27 mouse cellular contexts compared by ENCODE assay signal in the genomic region with DNA sequence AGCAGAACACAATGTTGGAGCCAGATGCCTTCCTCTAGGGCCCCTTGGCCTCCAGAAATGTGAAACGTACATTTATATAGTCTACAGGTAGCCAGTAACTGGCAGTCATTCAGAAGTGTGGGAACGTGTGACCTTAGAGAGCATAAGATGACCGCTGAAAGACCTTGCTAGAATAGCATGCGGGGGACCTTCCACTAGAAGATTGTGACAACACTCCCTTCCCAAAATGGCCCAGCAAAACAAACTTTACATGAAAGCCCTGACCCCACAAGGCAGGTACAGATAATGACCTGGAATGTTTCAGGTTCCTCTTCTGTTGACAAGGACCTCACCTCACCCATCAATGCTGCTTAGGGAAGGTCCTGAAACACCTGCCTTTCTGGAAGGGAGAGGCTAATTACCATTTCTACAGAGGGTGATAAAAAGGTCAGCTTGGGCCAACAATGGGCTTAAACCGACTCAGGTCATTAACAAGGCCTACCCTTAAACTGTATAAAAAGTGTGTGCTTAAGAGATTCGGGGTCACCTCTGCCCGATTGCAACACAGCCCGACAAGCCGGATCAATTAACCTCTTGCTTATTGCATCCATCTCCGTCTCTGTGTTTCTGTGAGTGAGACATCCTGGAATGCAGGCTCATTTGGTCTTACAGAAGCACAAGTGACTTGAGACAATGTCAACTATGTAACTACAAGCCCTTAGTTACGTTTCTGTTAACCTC. TPM values are rescaled to one million over a fixed set of nuclear protein-coding genes. Genes with fewer than 3 reads are reported as not detected.
DNase-seq lines count a peak whose midpoint lies in the region; ATAC-seq lines count a peak whose summit lies in the region.
"Had no signal": no experiment of that assay in that cellular context is flagged by ENCODE, and none has a peak within 500 bp of the region (broad histone marks: within the 10 kb centered on the region; RNA-seq: fewer than 3 reads in every experiment).

TSS of gene Gm4756 (minus strand) at position 51 of the 720 bp plus-strand sequence.

- H3K9me3 ChIP-seq in intestine, embryonic 14.5 days (ENCODE audit: control insufficient read depth, low read length), result no peaks in the 10 kb centered on the region
- no peaks in the 10 kb centered on the region for H3K9me3 ChIP-seq in intestine, embryonic 16.5 days (ENCODE audit: control insufficient read depth, low read length)
- H3K9me3 ChIP-seq in liver, embryonic 15.5 days (replicated peaks), result no peaks in the 10 kb centered on the region
- no peaks in the 10 kb centered on the region for H3K9me3 ChIP-seq in liver, embryonic 11.5 days (ENCODE audit: control insufficient read depth, low read length)
- H3K9me3 ChIP-seq: embryonic facial prominence, embryonic 10.5 days; forebrain, embryonic 13.5 days; hindbrain, embryonic 12.5 days had no signal

- no peak within 1 kb of the TSS for H3K4me3 ChIP-seq in intestine, embryonic 14.5 days (ENCODE audit: low read depth, low read length)
- no peak within 1 kb of the TSS for H3K4me3 ChIP-seq in intestine, embryonic 16.5 days (ENCODE audit: low read length)
- H3K4me3 ChIP-seq in liver, embryonic 15.5 days (replicated peaks), result no peak within 1 kb of the TSS
- H3K4me3 ChIP-seq in liver, embryonic 11.5 days (ENCODE audit: low read depth, low read length), result no peak within 1 kb of the TSS
- H3K4me3 ChIP-seq: embryonic facial prominence, embryonic 10.5 days; forebrain, embryonic 13.5 days; gastrocnemius, adult 2 months; heart, embryonic 13.5 days; hindbrain, embryonic 12.5 days had no signal

- no peak for ATAC-seq in intestine, embryonic 14.5 days (replicated peaks; ENCODE audit: low FRiP score, low TSS enrichment, low read depth)
- no peak for ATAC-seq in intestine, embryonic 16.5 days
- ATAC-seq in liver, embryonic 15.5 days (ENCODE audit: insufficient read depth), result peak; percentile 15; the same call in 1 of the 2 replicates
- ATAC-seq in liver, embryonic 11.5 days (replicated peaks; ENCODE audit: low FRiP score), result no peak
- ATAC-seq: forebrain, embryonic 13.5 days; forebrain, postnatal 0 days; hindbrain, embryonic 16.5 days; inflammation-experienced regulatory T-cells, adult 6 months; Patski had no signal

- 77% methylated on average over 11 of the region's 11 CpGs for WGBS in intestine, embryonic 14.5 days
- 72% methylated on average over 11 of the region's 11 CpGs for WGBS in intestine, embryonic 16.5 days
- 65% methylated on average over 11 of the region's 11 CpGs for WGBS in liver, embryonic 15.5 days (ENCODE audit: insufficient replicate concordance)
- 78% methylated on average over 11 of the region's 11 CpGs for WGBS in liver, embryonic 11.5 days

- no peaks in the 10 kb centered on the region for H3K36me3 ChIP-seq in intestine, embryonic 14.5 days (ENCODE audit: control insufficient read depth, insufficient read depth, low read length)
- peaks cover 4% of the 10 kb centered on the region; the same call in 1 of the 2 replicates for H3K36me3 ChIP-seq in intestine, embryonic 16.5 days (ENCODE audit: control insufficient read depth, insufficient read depth, low read length)
- no peaks in the 10 kb centered on the region; the same call in 1 of the 2 replicates for H3K36me3 ChIP-seq in liver, embryonic 15.5 days (replicated peaks)
- no peaks in the 10 kb centered on the region for H3K36me3 ChIP-seq in liver, embryonic 11.5 days (ENCODE audit: control insufficient read depth, insufficient read depth, low read length)
- H3K36me3 ChIP-seq: embryonic facial prominence, embryonic 10.5 days; hindbrain, embryonic 12.5 days had no signal

- H3K4me1 ChIP-seq in intestine, embryonic 14.5 days (replicated peaks; ENCODE audit: control insufficient read depth, insufficient read depth, low read length), result no peaks in the 10 kb centered on the region
- no peaks in the 10 kb centered on the region for H3K4me1 ChIP-seq in intestine, embryonic 16.5 days (ENCODE audit: control insufficient read depth, insufficient read depth, low read length)
- 0 out of 2 replicates have a peak, but pooled peaks cover 3% of the 10 kb centered on the region for H3K4me1 ChIP-seq in liver, embryonic 15.5 days (replicated peaks)
- H3K4me1 ChIP-seq in liver, embryonic 11.5 days (replicated peaks; ENCODE audit: control insufficient read depth, insufficient read depth, low read length), result no peaks in the 10 kb centered on the region
- H3K4me1 ChIP-seq: embryonic facial prominence, embryonic 10.5 days; forebrain, embryonic 13.5 days; heart, embryonic 13.5 days; hindbrain, embryonic 12.5 days had no signal

- peak; percentile 23 for DNase-seq in intestine, embryonic 14.5 days (ENCODE audit: low spot score)
- DNase-seq in liver, embryonic 11.5 days (ENCODE audit: low spot score), result no peak
- peak; percentile 83 for DNase-seq in ZHBTc4 (ENCODE audit: low read depth, low spot score)
- DNase-seq in adrenal gland, adult 18-20 months (ENCODE audit: low spot score in 2 of 2), result no peak
- DNase-seq in frontal cortex, postnatal 10 days (ENCODE audit: low spot score in 2 of 2), result no peak
- no peak for DNase-seq in adrenal gland, adult 2 months
- DNase-seq: adrenal gland, postnatal 25 days; cerebellum, adult 2 months; cerebellum, postnatal 10 days; forebrain, postnatal 0 days; gastrocnemius, adult 2 months; gastrocnemius, postnatal 25 days; heart, postnatal 4 days had no signal

- no peaks in the 10 kb centered on the region for H3K27me3 ChIP-seq in intestine, embryonic 14.5 days (replicated peaks; ENCODE audit: control insufficient read depth, insufficient read depth, low read length)
- no peaks in the 10 kb centered on the region for H3K27me3 ChIP-seq in intestine, embryonic 16.5 days (replicated peaks; ENCODE audit: control insufficient read depth, insufficient read depth, low read length)
- no peaks in the 10 kb centered on the region for H3K27me3 ChIP-seq in liver, embryonic 15.5 days
- H3K27me3 ChIP-seq in liver, embryonic 11.5 days (replicated peaks; ENCODE audit: control insufficient read depth, insufficient read depth, low read length), result no peaks in the 10 kb centered on the region
- H3K27me3 ChIP-seq: CH12.LX; forebrain, embryonic 13.5 days; heart, embryonic 13.5 days; hindbrain, embryonic 12.5 days; Patski had no signal

- no peak within 1 kb of the TSS for H3K9ac ChIP-seq in intestine, embryonic 14.5 days (ENCODE audit: low read length)
- H3K9ac ChIP-seq in intestine, embryonic 16.5 days (ENCODE audit: low read depth, low read length), result no peak within 1 kb of the TSS
- H3K9ac ChIP-seq in liver, embryonic 15.5 days, result no peak within 1 kb of the TSS
- no peak within 1 kb of the TSS for H3K9ac ChIP-seq in liver, embryonic 11.5 days (ENCODE audit: low read depth, low read length)
- H3K9ac ChIP-seq: forebrain, embryonic 13.5 days; forebrain, postnatal 0 days; heart, embryonic 13.5 days; hindbrain, embryonic 12.5 days had no signal

- H3K27ac ChIP-seq in intestine, embryonic 14.5 days (ENCODE audit: low read depth), result no peak within 1 kb of the TSS
- H3K27ac ChIP-seq in intestine, embryonic 16.5 days (ENCODE audit: low read length), result no peak within 1 kb of the TSS
- H3K27ac ChIP-seq in liver, embryonic 15.5 days (replicated peaks), result no peak within 1 kb of the TSS
- H3K27ac ChIP-seq in liver, embryonic 11.5 days (ENCODE audit: low read depth, low read length), result no peak within 1 kb of the TSS
- H3K27ac ChIP-seq: embryonic facial prominence, embryonic 10.5 days; forebrain, embryonic 13.5 days; gastrocnemius, adult 2 months; heart, embryonic 13.5 days; hindbrain, embryonic 12.5 days had no signal

- H3K4me2 ChIP-seq in intestine, embryonic 14.5 days (ENCODE audit: low read length), result no peak within 1 kb of the TSS
- H3K4me2 ChIP-seq in intestine, embryonic 16.5 days (ENCODE audit: low read depth, low read length), result no peak within 1 kb of the TSS
- H3K4me2 ChIP-seq in liver, embryonic 15.5 days, result no peak within 1 kb of the TSS
- H3K4me2 ChIP-seq in liver, embryonic 11.5 days, result no peak within 1 kb of the TSS
- H3K4me2 ChIP-seq: forebrain, embryonic 13.5 days; heart, embryonic 13.5 days; hindbrain, embryonic 12.5 days had no signal

RNA-seq across cellular contexts. Expression of gene Gm4756, which starts in this region (rescaled TPM):
- polyA plus RNA-seq in intestine, embryonic 14.5 days (2014; fragmentation: Nextera tagmentation; extraction: Ambion mirVana), result not detected in 2 replicates
- not detected in 2 replicates for polyA plus RNA-seq in intestine, embryonic 16.5 days (2015; fragmentation: Nextera tagmentation; extraction: Ambion mirVana)
- 0.05 TPM in 1 of 2 replicates, not detected in the other for polyA plus RNA-seq in liver, embryonic 15.5 days (2015; fragmentation: Nextera tagmentation; extraction: Ambion mirVana)
- not detected in 2 replicates for polyA plus RNA-seq in liver, embryonic 11.5 days (2014; fragmentation: Nextera tagmentation; extraction: Ambion mirVana)
- not detected for total RNA-seq in adrenal gland, adult 18-20 months (2021)
- total RNA-seq in adrenal gland, adult 2 months (2021), result under 1 TPM in 1 of 2 experiments, not detected in 1; 0.23 TPM
- 0.12 TPM in 1 of 2 replicates, not detected in the other for polyA plus RNA-seq in adrenal gland, adult 2 months (2012; rRNA removed)
- total RNA-seq: adrenal gland, postnatal 25 days; CH12.LX; forebrain, postnatal 0 days; gastrocnemius, adult 2 months; gastrocnemius, postnatal 25 days; granulocyte monocyte progenitor cell, adult 5-6 weeks; heart, postnatal 4 days had no signal
- polyA plus RNA-seq: C2C12; cerebellum, adult 2 months; embryonic facial prominence, embryonic 10.5 days; embryonic facial prominence, embryonic 14.5 days; forebrain, embryonic 13.5 days; forebrain, postnatal 0 days; heart, embryonic 13.5 days; heart, postnatal 0 days; hindbrain, embryonic 12.5 days; hindbrain, embryonic 16.5 days had no signal

Comparison
In these comparisons a context has a peak if more than half of its experiments do, and no peak if none do; other contexts are left out.
1. Peak in DNase-seq in intestine, embryonic 14.5 days; RNA of the gene not detected or under 1 TPM.
2. Peak in ATAC-seq in liver, embryonic 15.5 days; RNA of the gene not detected or under 1 TPM.